Mouse (Mus musculus) adipocyte (in vitro differentiated cells): Measurements from ENCODE around the gene Fry.
"Not testable (repeated sequence)": the region's sequence is repeated elsewhere in the genome, so short reads cannot be mapped to it uniquely, and the experiment has no call there.

ENCODE experiments used
- DNase-seq: peaks from one replicate; pipeline ENCODE4 v3.0.0-alpha.2; 2016; ENCODE audit warnings: low spot score

Gene Fry

GRCm38 (mm10) chr5:150457904-150458739 is 339.7 kb downstream of the Fry start:
- DNase-seq, result no peak

GRCm38 (mm10) chr5:150459801-150460200 is 341.4 kb downstream of the Fry start:
- no peak for DNase-seq

- no peak for DNase-seq
Observed at GRCm38 (mm10) chr5:150464721-150465120, 346.3 kb downstream of the Fry start.

GRCm38 (mm10) chr5:150465218-150465617 is 346.8 kb downstream of the Fry start:
- DNase-seq, result no peak

- DNase-seq, result peak; percentile 85
Observed at GRCm38 (mm10) chr5:150466132-150466531, 347.7 kb downstream of the Fry start.

- no peak for DNase-seq
Observed at GRCm38 (mm10) chr5:150468431-150468830, 350.0 kb downstream of the Fry start.

- no peak for DNase-seq
Observed at GRCm38 (mm10) chr5:150477364-150477763, 358.9 kb downstream of the Fry start.

GRCm38 (mm10) chr5:150478612-150479011 is 360.2 kb downstream of the Fry start:
- DNase-seq, result no peak

- DNase-seq, result peak; percentile 65
Observed at GRCm38 (mm10) chr5:150485198-150485597, 366.8 kb downstream of the Fry start.

- no peak for DNase-seq
Observed at GRCm38 (mm10) chr5:150490285-150490684, 371.8 kb downstream of the Fry start.

GRCm38 (mm10) chr5:150490821-150491220 is 372.4 kb downstream of the Fry start:
- DNase-seq, result no peak

GRCm38 (mm10) chr5:150491573-150492173 is 373.2 kb downstream of the Fry start:
- not testable (repeated sequence) for DNase-seq

- no peak for DNase-seq
Observed at GRCm38 (mm10) chr5:150495792-150496191, 377.3 kb downstream of the Fry start.

- DNase-seq, result no peak
Observed at GRCm38 (mm10) chr5:150510451-150511225, 392.2 kb downstream of the Fry start.

GRCm38 (mm10) chr5:150513264-150513663 is 394.8 kb downstream of the Fry start:
- no peak for DNase-seq

GRCm38 (mm10) chr5:150514027-150514426 is 395.6 kb downstream of the Fry start:
- no peak for DNase-seq

- no peak for DNase-seq
Observed at GRCm38 (mm10) chr5:150518064-150518463, 399.6 kb downstream of the Fry start, which contains the start of gene Zar1l. Gene Zar1l (minus strand): TSS chr5:150518164.

- peak; percentile 87 for DNase-seq
Observed at GRCm38 (mm10) chr5:150519551-150519950, 401.1 kb downstream of the Fry start.

- peak; percentile 89 for DNase-seq
Observed at GRCm38 (mm10) chr5:150521937-150522866, 403.8 kb downstream of the Fry start, which contains the start of gene Brca2. Gene Brca2 (plus strand): TSS chr5:150522630.

GRCm38 (mm10) chr5:150522867-150523234 is 404.4 kb downstream of the Fry start:
- DNase-seq, result no peak

- DNase-seq, result no peak
Observed at GRCm38 (mm10) chr5:150525239-150525638, 406.8 kb downstream of the Fry start.
